Mouse (Mus musculus) spleen, postnatal 10 days (tissue): ENCODE measurements around the gene Nr3c2.

ENCODE experiments used
- DNase-seq, 2 experiments: peaks; one replicate each; pipeline ENCODE4 v3.0.0; 2021 to 2022; ENCODE audit warnings: low spot score in 2 of 2

Nr3c2 gene

DNA sequence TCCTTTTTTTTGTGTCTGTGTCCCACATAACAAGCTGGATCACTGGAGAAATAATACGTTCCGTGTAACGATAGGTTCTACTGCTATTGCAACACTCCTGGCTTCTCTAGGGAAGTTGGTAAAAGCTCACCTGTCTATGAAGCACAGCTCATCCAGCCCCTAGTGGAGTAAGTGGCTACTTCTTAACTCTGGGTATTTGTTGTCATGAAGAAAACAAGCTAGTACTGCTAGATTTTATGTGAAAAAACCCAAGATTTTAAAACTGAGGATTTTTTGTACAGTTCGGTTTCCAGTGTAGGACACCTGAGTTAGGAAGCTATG is 271.2 kb downstream of the Nr3c2 start:
- DNase-seq: no peak

DNA sequence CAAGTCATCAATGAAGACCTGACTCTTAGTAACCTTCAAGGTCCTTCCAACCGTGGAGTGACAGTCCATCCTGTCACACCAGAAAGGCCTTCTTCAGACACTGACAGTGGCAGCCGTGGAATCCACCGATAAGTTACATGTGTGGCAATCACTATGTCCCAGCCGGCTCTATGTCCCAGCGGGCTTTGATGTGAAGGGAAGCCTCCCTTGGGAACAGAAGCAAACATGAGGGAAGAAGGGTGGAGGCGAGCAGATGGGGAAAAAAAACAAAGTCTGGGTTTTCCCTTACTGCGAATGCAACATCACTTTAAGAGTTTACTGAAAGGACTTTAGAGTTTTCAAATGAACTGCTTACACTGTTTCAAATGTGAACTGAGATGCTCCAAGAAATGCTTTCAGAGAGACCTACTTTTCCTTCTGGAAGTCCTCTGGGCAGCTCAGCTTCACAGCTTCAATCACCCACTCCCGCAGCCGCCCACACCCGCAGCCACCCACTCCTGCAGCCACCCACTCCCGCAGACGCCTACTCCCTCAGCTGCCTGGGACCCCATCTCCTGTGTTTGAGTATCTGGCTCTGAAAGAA is 273.9 kb downstream of the Nr3c2 start:
- no peak for DNase-seq

DNA sequence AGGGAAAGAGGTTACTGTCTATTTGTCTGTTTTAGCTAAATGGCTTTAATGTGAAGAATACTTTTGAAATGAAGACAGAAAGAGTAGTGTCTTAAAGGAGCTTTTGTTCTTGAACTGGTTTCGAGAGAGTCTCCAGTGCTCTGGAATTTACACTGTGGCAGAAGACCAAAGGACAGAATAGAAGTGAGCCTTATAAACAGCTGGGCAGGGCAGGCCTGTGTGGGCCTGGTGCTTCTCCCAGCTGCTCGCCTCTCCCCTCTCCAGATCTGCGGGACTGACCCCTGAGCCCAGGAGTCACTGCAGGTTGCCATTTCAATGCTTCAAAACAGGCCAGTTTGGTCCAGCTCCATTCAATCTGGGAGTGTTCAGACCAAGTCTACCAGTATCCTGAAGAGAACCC is 274.5 kb downstream of the Nr3c2 start:
- no peak for DNase-seq

DNA sequence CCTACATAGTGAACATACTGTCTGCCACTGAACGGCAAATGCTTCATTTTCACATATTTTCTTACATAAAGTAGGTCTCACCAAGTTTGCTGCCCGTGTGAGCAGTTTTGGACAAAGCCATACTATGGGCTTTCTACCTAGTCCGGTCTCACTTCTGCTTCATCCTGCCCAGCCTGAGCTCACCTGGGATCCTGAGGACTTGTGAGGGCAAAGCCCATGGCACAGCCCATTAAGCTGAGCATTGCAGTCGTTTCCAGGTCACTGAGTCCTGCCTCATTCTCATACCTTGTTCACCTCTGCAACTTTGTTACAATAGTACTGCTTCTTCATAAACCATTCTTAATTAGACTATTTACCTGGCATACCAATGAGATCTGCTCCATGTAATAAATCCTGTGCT is 276.2 kb downstream of the Nr3c2 start:
- DNase-seq: no peak

DNA sequence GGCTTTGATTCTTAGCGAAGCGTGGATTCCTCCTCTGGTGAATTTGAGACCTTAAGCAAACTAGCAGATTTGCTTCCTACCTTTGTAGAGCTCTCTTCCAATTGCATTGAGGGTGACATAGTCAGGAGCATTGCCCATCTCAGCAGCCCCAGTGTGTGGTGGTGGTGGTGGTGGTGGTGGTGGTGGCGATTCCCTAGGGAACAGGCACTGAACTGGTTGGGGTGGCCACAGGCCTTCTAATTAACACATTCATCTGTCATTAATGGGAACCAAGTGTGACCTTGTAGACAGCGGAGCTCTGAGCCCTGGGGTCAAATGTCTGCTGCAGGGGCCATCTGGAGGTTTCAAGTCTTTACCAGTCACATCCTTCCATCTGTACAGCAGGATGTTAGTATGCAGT is 277.1 kb downstream of the Nr3c2 start:
- no peak for DNase-seq

DNA sequence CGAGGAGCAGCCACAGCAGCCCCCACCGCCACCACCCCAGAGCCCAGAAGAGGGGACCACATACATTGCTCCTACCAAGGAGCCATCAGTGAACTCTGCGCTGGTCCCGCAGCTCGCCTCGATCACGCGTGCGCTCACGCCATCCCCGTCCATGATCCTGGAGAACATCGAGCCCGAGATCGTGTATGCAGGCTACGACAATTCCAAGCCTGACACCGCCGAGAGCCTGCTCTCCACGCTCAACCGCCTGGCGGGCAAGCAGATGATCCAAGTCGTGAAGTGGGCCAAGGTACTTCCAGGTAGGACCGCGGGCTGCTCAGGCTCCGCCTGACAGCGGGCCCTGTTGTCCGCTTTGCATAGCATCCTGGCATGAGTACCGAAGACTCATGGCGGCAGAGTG is 286.6 kb downstream of the Nr3c2 start:
- DNase-seq: no peak

DNA sequence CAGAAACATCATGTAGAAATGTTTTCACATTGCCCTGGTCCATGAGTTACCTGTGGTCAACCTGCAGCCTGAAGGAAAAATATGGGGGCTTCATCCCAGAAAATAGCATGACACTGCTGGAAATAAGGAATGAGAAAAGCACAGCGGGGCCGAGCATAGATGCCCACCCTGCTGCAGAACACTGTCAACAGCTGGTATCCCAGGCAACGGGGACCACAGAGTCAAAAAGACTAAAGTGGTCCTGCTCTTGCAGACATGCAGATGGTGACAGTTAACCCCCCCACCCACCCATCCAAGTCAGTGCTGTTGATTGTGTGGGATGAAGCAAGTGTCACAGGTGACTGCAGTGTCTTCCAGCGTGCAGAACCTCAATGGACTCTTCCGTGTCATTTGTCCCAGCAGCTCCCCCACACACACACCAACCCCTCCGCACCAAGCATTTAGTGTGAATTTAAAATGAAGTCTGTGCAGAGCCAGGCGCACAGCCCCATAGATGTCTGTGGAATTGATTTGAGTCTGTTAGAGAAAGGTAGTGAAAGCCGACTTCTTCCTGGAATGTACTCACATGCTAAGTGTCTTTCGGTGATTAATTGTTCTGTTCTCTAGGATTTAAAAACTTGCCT is 287.8 kb downstream of the Nr3c2 start:
- DNase-seq: no peak

DNA sequence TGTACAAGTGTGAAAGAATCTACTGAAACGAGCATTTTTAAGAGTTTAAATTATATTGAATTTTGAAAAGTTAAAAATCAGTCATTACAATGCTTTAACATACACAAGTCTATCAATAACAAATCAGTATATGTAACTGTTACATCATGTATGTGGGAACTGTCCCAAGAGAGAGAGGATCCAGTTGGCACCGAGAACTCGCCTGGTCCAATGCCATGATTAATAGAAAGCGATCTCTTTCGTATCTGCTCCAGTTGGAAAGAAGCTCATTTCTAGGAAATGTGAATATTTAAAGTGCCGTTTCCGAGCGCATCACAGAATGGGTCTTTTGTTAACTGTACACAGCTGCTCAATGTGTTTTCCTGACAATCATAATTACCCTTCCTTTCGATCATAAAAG is 288.5 kb downstream of the Nr3c2 start:
- DNase-seq: no peak

DNA sequence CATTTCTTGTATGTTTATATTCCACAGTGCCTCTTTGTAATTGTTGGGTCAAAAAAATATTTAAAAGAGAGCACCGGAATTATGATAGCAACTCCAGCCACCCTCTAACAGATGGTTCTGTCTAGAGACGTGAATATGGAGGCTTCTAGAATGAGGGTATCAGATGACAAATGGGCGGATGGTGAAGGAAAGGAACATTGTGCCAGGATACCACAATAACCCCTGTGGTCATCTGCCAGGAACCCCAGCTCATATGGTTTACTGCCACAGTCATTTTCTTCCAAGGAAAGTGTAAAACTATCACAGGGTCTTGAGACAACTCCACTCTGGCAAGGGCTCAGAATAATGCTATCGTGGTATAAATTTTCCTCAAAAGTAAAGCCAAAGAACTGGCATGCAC is 289.1 kb downstream of the Nr3c2 start:
- no peak for DNase-seq

DNA sequence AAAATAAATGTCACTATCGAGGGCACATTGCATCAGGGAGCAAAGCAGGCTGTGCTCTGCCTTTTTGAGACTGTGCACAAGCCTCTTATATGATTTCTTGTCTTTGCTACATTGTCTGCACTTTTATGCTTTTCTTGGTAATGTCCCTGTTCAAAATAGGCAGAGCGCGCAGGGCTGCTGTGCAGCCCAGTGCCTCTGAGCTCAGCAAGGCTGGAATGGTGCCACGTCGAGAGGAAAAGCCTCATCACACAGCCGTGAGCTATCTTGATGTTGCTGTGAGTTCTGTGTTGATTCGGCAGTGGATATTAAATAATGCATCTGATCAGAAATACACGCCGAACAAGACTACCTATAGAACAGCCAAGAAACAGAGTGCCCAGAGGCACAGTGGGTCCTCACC is 290.1 kb downstream of the Nr3c2 start:
- no peak for DNase-seq

DNA sequence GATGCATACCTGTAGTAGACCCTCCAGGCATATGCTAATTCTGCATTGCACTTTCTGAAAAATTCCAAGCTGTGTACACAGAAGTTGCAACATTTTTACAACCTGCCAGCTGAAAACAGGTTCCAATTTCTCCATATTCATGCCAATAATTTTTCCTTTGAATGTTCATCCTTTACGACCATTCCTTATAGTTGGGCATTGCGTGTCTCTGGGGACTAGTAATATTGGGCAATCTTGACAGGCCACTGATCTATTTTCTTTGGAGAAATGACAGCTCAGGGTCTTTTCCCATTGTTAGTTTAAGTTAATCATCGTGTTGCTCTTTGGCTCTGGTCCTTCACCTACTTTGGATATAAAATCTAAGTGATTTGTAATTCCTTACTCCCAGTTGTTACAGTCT is 291.2 kb downstream of the Nr3c2 start:
- no peak for DNase-seq

DNA sequence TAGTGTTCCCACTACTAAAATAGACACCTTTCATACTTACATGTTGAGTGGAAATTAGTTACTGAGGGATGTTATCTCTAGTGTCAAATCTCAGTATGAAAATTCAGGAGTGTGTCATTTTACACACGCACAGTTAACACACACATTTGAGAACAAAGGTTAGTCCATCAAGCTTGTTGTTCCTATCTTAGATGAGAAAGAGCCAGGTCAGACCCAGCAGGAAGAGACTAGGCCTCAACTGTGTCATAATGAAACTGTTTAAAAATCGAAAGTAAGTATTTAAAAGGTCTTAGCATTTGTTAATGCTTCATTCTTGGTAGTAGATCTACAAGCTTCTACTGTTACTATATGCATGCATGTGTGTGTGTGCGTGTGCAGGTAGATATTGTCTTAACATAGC is 310.1 kb downstream of the Nr3c2 start:
- DNase-seq: no peak

DNA sequence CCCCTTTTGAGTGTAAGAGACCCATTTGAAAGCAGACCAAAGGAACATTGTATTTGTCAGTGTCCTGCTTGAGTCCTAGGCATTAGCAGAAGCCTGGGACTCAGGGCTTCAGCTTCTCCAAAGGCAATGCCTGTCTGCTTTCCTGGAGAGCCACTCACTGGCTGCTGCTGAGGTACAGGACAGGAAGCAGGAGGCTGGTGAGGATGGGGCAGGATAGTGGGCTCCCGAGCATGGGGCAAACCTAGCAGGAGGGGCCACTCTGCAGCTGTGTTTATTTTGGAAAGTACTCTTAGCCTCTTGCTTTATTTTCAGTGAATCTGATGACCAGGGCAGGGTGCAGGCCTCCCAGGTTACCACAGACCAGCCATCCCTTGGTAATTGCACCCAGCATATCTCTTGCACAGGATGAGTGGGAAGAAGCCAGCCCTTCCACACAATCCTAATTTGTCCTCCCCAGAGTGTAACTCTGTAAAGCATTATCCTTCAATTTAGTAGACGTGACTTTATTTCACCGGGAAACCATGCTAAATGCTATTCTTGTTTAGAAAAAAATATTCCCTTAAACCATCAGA is 314.7 kb downstream of the Nr3c2 start:
- DNase-seq: no peak

DNA sequence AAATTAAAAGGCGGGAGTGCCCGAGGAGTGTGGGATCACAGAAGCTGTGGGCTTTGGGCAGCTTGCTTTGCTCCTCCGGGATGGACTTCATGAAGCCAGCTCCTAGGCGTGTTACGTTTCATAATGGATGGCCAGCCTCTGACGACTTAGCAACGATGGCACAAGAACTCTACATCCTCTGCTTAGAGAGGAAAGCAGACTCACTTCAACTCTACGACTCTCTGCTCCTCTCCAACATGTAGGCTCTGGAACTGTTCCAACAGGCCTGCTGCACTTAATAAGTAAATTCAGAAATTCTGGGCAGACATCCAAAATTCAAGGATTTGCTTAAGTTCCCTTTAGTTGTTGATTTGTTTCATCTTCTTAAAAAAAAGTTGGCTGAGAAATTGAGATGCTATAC is 315.4 kb downstream of the Nr3c2 start:
- no peak for DNase-seq

DNA sequence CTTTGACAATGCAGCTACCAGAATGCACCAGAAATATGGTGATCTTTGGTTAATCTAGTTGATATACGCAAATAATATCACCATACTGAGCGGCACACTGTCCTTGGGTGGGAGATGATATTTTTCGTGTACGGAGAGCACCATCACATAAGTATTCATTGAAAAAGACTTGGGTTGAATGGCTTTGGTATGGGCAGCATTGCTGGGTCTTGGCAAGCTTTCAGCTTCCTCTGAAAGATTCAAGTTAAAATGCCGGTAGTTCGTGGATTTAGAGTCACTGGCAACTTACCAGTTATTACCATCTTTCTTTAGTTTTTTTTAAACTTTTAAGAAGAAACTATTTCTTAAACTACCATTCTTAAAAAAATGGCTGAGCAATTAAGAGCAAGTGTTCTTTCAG is 315.9 kb downstream of the Nr3c2 start:
- DNase-seq: no peak

DNA sequence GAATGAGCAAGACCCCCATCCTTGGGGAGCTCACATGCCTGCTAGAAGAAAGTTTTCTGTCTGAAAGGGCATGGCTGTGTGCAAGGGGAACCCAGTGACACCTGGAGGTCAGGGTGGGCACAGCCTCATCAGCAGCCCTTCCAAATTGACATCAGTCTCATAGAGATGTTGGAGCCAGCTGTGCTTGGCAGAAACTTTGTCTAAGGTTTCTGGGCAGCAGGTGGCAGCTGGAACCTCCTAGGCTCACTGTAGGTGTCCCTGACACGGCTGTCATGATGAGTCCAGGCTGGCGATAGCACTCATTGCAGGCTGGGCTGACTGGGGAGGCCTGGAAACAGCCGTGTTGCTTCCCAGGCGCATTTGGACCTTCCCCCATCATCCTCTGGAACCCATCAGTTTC is 323.9 kb downstream of the Nr3c2 start:
- DNase-seq: no peak

DNA sequence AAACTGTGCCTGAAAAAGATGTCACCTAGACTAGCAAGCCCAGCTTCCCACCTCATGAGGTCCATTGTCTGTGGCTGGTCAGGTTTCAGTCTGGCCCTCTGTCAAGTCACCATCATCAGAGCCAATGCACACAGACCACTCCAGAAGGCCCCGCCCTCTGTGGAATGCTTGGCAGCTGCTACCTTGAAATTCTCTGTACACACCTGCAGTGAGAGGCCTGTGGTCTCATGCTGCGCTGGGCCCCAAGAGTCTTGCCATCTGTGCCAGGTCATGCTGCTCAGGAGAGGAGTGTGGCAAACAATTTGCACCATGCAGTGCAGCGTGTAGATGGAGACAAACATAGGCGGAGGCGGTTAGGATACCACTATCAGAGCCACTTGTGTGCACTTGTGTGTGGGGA is 328.5 kb downstream of the Nr3c2 start:
- DNase-seq: no peak

DNA sequence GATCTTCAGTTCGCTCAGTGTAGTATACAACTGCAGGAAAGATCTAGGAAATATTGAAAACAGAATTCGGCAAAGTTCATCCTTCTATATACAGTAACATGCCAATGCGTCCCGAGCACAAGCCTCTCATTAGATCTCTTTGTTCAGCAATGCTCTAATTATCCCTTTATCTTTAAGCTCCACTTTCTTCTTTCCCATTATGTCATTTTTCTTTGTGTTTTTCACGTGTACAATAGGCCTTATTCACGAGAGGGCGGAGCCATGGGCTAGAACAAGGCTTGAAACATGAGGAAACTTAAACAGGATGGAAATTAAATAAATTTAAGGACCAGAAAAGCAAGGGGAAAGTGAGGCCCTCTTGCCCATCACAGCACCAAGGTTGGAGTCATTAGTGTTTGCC is 329.4 kb downstream of the Nr3c2 start:
- no peak for DNase-seq

DNA sequence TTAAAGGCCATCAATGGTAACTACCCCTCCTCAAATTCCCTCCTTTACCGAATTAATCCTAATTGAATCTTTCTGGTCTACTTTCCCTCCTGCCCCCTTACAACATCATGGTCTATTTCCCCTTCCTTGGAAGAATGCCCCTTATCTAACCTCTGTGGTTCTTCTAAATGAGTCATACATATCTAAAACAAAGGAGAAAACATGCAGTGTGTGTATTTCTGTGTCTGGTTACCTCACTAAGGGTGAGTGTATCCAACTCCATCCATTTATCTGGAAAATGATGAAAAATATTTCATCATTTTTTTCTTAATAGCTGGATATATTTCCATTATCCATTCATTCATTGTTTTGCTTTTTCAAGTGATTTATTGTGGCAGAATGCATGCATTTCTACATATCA is 332.0 kb downstream of the Nr3c2 start:
- no peak for DNase-seq

DNA sequence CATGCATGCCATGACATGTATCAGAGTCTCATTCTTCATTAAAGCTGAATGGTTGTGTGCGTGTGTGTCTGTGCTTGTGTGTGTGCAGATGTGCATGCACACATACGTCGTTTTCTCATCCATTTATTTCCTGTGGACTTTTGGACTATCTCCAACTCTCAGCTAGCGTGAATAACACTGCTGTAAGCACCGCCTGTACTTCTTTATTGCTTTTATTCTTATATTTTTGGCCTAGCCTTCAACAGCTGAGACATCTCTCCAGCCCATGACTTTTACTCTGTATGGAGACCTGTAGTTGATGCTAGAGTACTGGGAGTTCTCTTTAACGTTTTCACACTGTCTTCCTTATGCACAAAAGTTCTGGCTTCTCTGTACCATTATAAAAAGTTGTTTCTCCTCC is 332.6 kb downstream of the Nr3c2 start:
- no peak for DNase-seq

DNA sequence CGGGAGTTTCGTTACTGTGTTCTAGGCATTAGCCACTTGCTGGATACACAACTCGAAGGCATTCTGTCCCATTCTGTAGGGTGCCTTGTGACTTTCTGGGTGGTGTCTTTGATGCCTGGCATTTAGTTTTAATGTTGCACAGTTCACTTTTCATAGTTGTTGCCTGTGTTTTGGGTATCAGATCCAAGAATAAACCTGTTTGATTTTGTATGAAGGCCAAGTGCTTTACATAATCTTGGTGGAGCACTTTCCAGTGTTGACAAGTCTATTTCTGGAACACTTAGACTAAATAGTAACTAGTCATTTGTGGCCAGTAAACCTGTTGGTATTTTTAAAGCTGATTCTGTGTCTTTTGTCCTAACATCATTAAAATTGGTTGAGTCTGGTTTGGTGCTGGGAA is 333.2 kb downstream of the Nr3c2 start:
- DNase-seq: no peak

DNA sequence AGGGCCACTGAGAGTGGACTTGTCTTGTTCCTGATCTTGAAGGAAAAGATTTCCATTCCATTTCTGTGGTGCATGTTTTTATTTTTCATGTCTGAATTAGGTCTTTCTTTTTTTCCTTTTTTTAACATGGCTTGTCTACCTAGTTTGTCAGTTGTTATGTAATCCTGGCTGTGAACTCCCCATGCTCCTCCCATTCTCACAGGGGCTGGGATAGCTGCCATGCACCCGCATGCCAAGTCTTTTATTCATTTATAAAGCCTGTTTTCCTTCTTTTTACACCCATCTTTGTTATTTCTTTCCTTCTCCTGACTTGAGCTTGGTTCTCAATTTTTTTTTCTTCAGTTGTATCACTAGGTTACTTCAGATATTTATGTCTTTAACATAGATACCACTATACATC is 337.5 kb downstream of the Nr3c2 start:
- DNase-seq: no peak

DNA sequence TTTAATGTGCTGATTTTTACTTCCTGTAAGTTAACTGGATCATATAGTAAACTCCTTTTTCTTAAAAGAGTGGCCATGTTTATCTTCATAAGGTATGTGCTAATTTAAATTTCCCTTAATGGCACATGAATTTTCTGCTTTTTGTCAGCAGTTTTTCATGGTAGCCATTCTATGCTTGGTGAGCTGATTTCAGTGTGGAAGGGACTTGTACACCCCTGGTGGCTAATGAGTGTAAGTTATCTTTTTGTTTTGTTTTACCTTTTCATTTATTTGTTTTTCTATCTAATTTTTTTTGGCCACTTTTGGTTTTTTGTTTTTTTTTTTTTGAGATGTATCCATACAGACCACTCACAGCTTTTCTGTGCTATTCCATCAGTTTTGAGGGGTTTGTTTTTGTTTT is 340.2 kb downstream of the Nr3c2 start:
- no peak for DNase-seq

DNA sequence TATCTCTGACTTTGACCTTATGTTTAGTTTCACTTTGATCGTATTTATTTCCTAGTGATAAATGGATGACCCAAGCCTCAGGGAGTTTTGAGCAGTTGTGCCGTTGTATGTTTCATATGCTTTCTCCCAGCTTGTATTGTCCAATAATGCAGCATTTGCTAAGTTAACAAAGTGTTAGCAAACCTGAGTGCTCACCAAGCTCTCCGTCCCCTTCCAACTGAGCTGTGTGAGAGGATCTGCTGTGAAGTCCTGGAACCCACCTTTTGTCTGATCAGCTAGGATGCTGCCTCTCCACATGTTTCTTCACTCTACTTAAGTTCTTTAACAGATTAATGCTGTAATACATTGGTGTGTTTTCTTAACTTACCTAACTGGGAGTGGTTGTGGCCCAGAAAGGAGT is 342.1 kb downstream of the Nr3c2 start:
- no peak for DNase-seq
